Mouse (Mus musculus) gastrocnemius, adult 2 months (tissue): ENCODE data around the gene Hnrnpul2. TPM values are rescaled to one million over a fixed set of nuclear protein-coding genes. Genes with fewer than 3 reads are reported as not detected.

ENCODE experiments used
- DNase-seq: peaks from one replicate; pipeline ENCODE4 v3.0.0; 2022
- H3K27ac ChIP-seq: fragments of 200-600 bp; 2 replicates; pipeline ENCODE4 v1.8.1; 2022; ENCODE audit warnings: mild to moderate bottlenecking
- H3K4me3 ChIP-seq: fragments of 200-600 bp; 2 replicates; pipeline ENCODE4 v1.8.1; 2022; ENCODE audit warnings: mild to moderate bottlenecking, moderate library complexity
- CTCF ChIP-seq: fragments of 200-600 bp; IDR thresholded peaks from 2 replicates; pipeline ENCODE4 v1.8.1; 2022; ENCODE audit warnings: antibody characterized with exemption, mild to moderate bottlenecking, moderate library complexity
- intact Hi-C: fragments of 180-260 bp; cut with DNase I; formaldehyde crosslinking; loops from one replicate; pipeline ENCODE4 v1.15.1; 2025
- long read RNA-seq, 2 experiments: library from polyadenylated mRNA; stranded (forward); transcript quantifications; one replicate each; pipeline ENCODE4 v2.0.0; 2021
- total RNA-seq, 2 experiments: library from RNA; stranded (reverse); gene quantifications; 2 replicates each; pipeline ENCODE4 v1.2.3; 2021

Gene Hnrnpul2
- total RNA-seq, result 10 to 100 TPM; 40.1 to 49.4 TPM
- long read RNA-seq, experiment 1, full-length matches to known transcripts, result 1 of 16 reads
- long read RNA-seq, experiment 1, partial matches to known transcripts, result 15 of 16 reads
- long read RNA-seq, experiment 1, other reads (novel, unspliced or antisense), result 0 of 16 reads
- long read RNA-seq, experiment 2, partial matches to known transcripts, result 12 of 12 reads
- long read RNA-seq, experiment 2, other reads (novel, unspliced or antisense), result 0 of 12 reads

DNA sequence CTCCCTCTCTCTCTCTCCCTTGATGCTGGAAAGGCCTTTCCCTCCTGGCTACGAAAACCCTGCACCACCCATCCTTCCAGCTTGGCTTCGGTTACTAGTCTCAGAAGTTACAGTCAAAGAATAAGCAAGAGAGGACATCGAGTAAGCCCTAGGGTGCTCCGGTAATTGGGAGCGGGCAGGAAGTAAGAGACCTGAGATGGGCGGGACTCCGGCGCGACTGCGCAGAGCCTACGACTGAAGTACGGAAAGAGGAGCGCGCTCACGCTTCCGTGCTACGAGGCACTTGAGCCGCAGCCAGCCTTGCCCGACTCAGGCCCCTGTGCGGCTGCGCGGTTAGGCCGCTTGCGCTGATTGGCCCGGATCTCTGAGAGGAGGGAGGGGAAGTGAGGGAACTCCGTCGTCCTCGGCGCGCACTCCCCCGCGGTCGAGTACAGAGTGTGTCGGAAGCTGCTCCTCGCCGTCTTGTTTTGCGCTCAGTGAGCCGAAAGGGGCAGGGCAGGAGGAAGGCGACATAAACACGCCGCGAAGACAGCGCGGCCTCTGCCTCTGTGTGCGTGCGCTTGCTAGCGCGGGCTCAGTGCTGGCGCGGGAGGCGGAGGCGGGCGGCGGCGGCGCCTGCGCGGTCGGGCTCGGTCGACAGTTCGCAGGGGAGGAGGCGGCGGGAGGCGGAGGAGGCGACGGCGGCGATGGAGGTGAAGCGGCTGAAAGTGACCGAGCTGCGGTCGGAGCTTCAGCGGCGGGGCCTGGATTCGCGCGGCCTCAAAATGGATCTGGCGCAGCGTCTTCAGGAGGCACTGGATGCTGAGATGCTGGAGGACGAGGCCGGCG is at the start of gene Hnrnpul2:
Gene Hnrnpul2, plus strand, starts transcription at position 415 of the 828 bp plus-strand sequence.
- TF ChIP-seq CTCF, result no peak
- intact Hi-C loops, result loop anchor here (2.0 kb wide), 2 partner anchors 17 to 97 kb away; partner anchors contain the start of genes Slc3a2 and Zbtb3
- DNase-seq, result peak; percentile 99
- H3K27ac ChIP-seq, result peak within 1 kb of the TSS; percentile 100
- H3K4me3 ChIP-seq, result peak within 1 kb of the TSS; percentile 86

DNA sequence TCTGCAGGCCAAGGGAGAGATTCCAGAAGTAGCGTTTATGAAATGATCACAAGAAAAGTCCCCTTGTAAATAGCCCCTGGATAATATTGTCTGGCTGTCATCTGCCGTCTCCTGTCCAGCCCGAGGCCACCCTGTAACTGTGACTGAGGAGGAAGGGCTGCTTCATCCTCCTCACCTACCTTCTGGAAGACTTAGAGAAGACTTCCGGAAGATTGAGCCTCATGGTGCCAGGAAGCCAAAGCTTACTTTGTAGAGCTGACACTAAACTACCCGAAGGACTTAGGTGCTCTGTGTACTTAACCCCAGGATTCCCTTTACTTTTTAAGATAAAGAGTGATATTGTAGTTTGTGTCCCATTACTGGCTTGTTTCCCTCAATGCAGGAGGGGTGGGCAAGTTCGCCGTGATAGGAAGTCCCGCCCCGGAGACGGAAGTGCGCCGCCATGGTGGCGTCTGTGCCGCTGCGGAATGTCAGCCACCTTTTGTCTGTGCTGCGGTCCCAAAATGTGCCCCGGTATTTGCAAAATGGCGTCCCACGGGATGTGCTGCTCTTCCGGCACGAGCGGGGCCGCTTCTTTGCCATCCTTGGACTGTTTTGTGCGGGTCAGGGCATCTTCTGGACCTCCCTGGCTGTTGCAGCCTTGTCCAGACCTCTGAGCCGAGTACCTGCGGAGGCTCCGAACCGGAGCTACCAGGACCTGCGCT is 49.1 kb upstream of the Hnrnpul2 start, which contains the start of gene Tmem223:
Gene Tmem223, plus strand, starts transcription at position 430 of the 704 bp plus-strand sequence.
- Histone ChIP-seq H3K4me3 (peak within 1 kb of the TSS; percentile 76), H3K27ac (peak within 1 kb of the TSS; percentile 90)
- TF ChIP-seq CTCF, result peak; percentile 15; the same call in 1 of the 2 replicates
- intact Hi-C loops, result no loop called here
- DNase-seq, result peak; percentile 88

DNA sequence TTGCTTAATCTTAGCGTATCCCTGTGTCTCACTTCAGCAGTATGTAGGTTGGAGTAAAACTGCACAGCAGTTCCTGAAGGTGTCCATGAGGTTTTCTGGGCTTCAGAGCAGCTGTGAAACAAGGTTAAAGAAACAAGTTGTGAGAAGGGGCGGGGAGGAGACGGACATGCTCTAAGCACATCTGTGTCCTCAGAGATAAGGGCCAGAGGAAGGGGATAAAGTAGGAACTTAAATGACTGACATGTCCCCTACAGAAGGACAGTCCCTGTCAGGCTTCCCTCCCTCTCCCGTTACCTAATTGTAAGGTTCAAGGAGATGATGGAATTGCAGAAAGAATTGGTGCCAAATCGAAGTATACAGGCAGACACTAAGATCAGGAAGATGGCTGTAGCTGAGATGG is 46.8 kb upstream of the Hnrnpul2 start:
- intact Hi-C loops, result no loop called here
- Histone ChIP-seq H3K27ac (no peak overlapping the region), H3K4me3 (peak overlapping the region; percentile 83)
- DNase-seq, result no peak
- no peak for TF ChIP-seq CTCF

DNA sequence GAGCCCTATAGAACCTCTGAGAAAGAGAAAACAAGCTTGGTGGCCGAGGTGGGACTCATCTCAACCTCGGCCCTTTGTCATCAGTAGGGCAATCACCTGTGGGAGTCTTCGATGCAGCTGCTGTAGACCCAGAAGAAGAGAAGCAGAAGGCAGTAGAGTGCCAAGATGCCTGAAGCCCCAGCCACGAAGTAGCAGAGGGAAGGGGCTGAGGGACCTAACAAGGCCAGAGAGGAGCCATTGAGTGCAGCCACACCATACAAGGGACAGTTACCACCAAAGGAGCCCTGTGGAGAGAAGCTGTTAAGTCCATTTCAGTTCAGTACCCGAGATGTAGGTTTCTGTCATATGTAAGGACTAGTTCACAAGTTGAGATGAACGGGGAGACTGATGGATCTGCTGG is 46.4 kb upstream of the Hnrnpul2 start:
- H3K27ac ChIP-seq, result peak overlapping the region; percentile 97; the same call in 1 of the 2 replicates
- intact Hi-C loops, result no loop called here
- no peak for TF ChIP-seq CTCF
- H3K4me3 ChIP-seq, result peak overlapping the region; percentile 83
- no peak for DNase-seq

DNA sequence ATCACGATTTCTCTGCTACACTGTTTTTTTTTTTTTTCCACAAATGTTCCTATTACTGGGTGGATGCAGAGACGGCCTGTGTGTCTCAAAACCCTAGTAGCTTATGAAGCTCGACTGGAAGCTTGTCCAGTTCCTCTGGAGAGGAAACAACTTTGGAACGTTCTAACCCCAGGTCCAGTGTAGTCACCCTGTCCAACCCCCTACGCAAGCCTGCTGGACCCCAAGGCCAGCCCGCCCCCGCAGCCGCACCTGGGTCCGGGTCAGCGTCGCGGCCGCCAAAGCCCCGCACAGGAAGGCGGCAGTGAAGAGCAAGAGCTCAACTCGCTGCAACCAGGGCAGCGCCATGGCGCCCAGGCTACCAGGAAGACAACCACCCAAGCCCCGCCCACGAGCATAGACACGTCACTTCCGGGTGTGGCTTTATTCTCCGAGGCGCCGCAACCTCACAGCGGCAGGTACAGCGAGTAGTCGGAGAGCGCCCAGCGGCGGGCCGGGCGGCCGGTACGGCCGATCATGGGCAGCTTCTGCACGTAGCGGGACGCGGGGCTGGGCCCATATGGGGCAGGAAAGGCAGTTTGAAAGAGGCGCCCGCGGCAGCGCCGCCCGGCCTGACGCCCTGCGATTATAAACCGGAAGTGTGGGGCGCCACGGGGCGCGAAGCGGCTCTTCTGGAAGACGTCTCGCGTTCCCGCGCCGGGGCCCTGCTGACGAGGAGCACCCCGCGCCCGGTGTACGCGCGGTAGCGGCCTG is 45.5 kb upstream of the Hnrnpul2 start, which contains the start of gene Tmem179b:
Gene Tmem179b, minus strand, starts transcription at position 382 of the 750 bp plus-strand sequence.
- intact Hi-C loops, result no loop called here
- TF ChIP-seq CTCF, result peak; percentile 30; the same call in 1 of the 2 replicates
- peak; percentile 97 for DNase-seq

DNA sequence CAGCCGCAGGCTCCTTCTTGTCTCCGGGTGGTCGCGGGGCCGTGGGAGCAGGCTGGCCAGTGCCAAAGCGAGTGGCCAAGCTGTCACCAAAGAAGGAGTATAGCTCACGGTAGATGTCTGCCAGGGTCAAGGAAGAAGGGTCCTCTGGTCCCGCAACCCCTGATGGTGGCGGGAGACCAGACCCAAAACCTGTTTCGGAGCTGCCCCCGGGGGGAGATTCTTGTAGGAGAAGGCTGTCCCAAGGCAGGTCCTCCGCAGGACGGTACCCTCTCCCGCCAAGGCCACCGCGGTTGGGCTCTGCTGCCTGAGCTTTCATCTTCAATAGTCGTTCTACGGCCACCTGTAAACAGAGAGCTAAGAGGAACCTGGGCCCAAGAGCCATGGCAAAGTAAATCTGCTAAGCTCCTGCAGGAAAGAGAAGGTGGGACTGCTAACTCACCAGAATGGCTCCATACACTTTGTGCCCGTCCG is 44.8 kb upstream of the Hnrnpul2 start:
- no peak for DNase-seq
- Histone ChIP-seq H3K4me3 (peak overlapping the region; percentile 83), H3K27ac (peak overlapping the region; percentile 97)
- intact Hi-C loops, result no loop called here
- TF ChIP-seq CTCF, result no peak

More for the DNA sequence above, 45.5 kb upstream of the Hnrnpul2 start, which contains the start of gene Tmem179b:
- Histone ChIP-seq H3K27ac (peak within 1 kb of the TSS; percentile 97), H3K4me3 (peak within 1 kb of the TSS; percentile 83)

DNA sequence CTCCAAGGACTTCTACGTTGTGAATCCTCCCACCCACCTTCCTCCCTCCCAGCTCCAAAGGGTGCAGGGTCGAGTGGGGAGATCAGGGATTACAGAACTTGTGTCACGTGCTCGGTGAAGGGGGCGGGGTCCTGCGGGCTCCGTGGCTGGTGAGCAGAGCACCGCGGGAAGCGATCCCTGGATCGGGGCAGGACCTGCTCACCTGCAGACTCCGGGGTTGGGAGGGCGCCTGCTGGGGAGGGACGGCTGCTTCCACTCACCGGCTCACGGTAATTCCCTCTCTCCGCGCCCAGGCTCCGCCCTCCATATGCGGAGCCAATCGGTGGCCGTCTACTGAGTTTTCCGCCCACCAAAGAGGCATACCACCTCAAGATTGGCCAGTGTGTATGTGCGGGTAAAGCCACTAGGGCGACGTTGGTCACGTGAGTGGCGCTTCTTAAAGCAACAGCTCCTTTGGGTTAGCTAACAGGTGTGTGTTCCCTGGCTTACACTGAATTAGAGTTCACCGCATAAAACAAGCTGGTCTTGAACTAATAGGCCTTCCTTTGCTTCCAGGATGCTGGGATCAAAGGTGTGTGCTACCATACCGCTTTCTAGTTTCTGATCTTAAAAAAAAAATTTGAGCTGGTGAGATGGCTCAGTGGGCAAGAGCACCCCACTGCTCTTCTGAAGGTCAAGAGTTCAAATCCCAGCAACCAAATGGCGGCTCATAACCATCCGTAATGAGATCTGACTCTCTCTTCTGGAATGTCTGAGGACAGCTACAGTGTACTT is 33.6 kb upstream of the Hnrnpul2 start, which contains the start of gene Taf6l:
Gene Taf6l, minus strand, starts transcription at position 410 of the 774 bp plus-strand sequence.
- H3K4me3 ChIP-seq, result peak within 1 kb of the TSS; percentile 96
- H3K27ac ChIP-seq, result peak within 1 kb of the TSS; percentile 92
- peak; percentile 94 for DNase-seq
- intact Hi-C loops, result no loop called here
- TF ChIP-seq CTCF, result peak; percentile 25; the same call in 1 of the 2 replicates

DNA sequence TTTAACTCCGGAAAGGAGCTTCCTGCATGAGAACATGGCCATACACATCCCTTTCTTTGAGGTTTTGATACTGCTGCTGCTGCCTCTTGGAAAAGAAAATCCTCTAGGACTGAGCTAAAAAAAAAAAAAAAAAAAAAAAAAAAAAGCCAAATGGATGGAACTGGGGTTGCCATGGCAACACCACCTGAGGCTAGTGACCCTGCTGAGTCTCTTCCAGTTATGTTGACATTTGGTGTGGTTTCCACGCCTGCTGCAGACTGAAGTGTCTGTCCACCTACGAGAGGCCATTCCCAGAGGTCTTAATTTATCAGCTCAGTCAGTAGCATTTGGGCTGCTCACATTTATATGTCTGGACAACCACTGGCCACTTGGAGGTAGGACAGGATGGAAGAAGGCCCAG is 31.3 kb upstream of the Hnrnpul2 start:
- no peak overlapping the region for H3K27ac ChIP-seq
- DNase-seq, result no peak
- intact Hi-C loops, result no loop called here
- no peak overlapping the region for H3K4me3 ChIP-seq
- TF ChIP-seq CTCF, result no peak

DNA sequence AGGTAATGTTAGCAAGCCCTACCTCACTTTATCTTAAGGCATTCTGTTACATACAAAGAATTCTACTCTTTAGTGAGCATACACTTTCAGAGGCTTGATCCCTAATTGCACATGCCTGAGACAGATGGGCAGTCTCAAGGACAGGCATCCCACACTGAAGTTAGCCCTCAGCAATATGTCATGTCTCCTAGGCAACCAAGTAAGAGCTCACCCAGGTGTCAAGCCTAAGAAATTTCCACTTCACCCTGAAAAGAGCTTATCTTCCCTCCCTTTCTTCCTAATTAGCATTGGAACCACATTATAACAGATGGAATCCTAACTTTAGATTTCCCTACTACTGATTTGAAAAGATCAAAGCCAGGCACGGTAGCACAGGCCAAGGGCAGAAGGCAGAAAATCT is 30.6 kb upstream of the Hnrnpul2 start:
- intact Hi-C loops, result no loop called here
- Histone ChIP-seq H3K4me3 (no peak overlapping the region), H3K27ac (no peak overlapping the region)
- no peak for TF ChIP-seq CTCF
- DNase-seq, result no peak

DNA sequence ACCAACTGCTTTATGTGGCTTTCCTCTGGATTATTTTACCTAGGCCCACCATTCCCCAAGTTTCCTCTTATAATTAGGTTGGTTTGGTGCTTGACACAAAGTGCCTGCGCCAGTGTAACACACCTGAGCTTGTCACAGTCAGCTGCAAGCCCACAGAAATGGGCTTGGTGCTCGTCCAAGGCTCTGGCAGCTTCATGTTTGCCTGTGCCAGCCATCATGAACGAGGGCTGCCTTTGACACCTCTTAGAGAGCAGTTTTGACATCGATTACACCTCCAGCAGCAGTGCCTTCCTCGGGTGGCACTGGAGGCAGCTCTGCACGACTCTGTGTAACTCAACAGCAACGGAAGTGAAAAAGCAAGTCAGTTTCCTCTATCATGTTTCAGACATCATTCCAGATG is 29.6 kb upstream of the Hnrnpul2 start:
- no peak for DNase-seq
- H3K4me3 ChIP-seq, result no peak overlapping the region
- intact Hi-C loops, result no loop called here
- H3K27ac ChIP-seq, result no peak overlapping the region
- TF ChIP-seq CTCF, result no peak

DNA sequence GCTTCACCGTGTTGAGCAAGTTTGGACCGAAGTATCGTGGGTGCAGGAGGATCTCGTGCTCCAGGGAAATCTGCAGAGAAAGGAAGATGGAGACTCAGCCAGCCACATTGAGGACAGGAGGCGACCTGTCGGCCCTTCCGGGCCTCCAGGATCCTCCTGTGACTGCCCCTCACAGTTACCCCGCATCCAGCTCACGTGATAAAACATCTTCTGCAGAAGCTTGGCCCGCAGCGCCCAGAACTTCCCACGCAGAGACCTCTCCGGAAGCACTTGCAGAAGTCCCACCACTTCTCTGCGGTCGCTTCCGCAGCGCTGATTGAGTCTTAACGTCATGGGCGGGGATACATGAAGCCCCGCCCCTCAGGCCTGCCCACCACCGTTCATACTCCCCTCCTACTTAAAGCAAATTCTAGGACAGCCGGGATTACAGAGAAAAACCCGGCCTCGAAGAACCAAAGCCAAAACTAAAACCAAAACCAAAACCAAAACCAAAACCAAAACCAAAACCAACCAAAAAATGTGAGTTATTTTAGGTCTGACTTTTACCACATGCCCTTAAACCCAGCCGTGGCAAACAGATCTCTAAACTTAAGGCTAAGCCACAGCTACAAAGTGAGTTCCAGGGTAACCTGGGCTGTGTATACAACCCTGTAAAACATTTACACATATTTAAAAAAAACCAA is 21.4 kb upstream of the Hnrnpul2 start, which contains the start of gene Polr2g:
Gene Polr2g, minus strand, starts transcription at position 314 of the 683 bp plus-strand sequence.
- TF ChIP-seq CTCF, result no peak
- peak; percentile 92 for DNase-seq
- intact Hi-C loops, result no loop called here
- Histone ChIP-seq H3K27ac (peak within 1 kb of the TSS; percentile 87), H3K4me3 (peak within 1 kb of the TSS; percentile 94)
